Mouse (Mus musculus) large intestine, adult 2 months (tissue): ENCODE measurements around the gene Mtch2. TPM values are rescaled to one million over a fixed set of nuclear protein-coding genes. Genes with fewer than 3 reads are reported as not detected.
"Not testable (repeated sequence)": the region's sequence is repeated elsewhere in the genome, so short reads cannot be mapped to it uniquely, and the experiment has no call there.

Experiments
- DNase-seq: peaks from one replicate; pipeline ENCODE4 v3.0.0-alpha.2; 2012; ENCODE audit warnings: low read depth, low spot score
- WGBS: fragments of 180-500 bp; shearing (Covaris S2); methylation state at CpG from one replicate; pipeline ENCODE4 v1.1.7; 2018; 5-methylcytosine and 5-hydroxymethylcytosine counted together
- polyA plus RNA-seq: library from polyadenylated mRNA; depleted of rRNA; stranded (reverse); fragments of >200 nt; gene quantifications from 2 replicates; pipeline ENCODE4 v1.2.3, GENCODE M21; 2012; rRNA removed

Mtch2 gene
- polyA plus RNA-seq, 1 experiment = 210 TPM

GRCm38 (mm10) chr2:90894299-90894677, 47.3 kb downstream of the Mtch2 start:
- DNase-seq = not testable (repeated sequence)
- WGBS = 76% methylated on average over 3 of the region's 3 CpGs

GRCm38 (mm10) chr2:90903398-90903797, 56.4 kb downstream of the Mtch2 start:
- 58% methylated on average over 2 of the region's 2 CpGs for WGBS
- DNase-seq = no peak

- no peak for DNase-seq
- under 1% methylated on average over 43 of the region's 43 CpGs for WGBS
These were observed 57.3 kb downstream of the Mtch2 start, which contains the start of the genes Kbtbd4 and Ndufs3 for GRCm38 (mm10) chr2:90904076-90904855. Kbtbd4 (plus strand) TSS chr2:90904740. Ndufs3 (minus strand) TSS chr2:90904827.

GRCm38 (mm10) chr2:90904856-90905224, 57.9 kb downstream of the Mtch2 start:
- WGBS = under 1% methylated on average over 21 of the region's 21 CpGs
- no peak for DNase-seq

- 60% methylated on average over 2 of the region's 2 CpGs for WGBS
- no peak for DNase-seq
These were observed 59.8 kb downstream of the Mtch2 start for GRCm38 (mm10) chr2:90906721-90907120.

- no peak for DNase-seq
- 69% methylated on average over 1 of the region's 1 CpGs for WGBS
These were observed 63.9 kb downstream of the Mtch2 start for GRCm38 (mm10) chr2:90910861-90911260.

- 66% methylated on average over 1 of the region's 1 CpGs for WGBS
- DNase-seq = no peak
These were observed 64.7 kb downstream of the Mtch2 start for GRCm38 (mm10) chr2:90911668-90912067.

- 37% methylated on average over 2 of the region's 2 CpGs for whole genome bisulfite sequencing
These were observed 66.7 kb downstream of the Mtch2 start for GRCm38 (mm10) chr2:90913671-90914070.

GRCm38 (mm10) chr2:90915516-90915915, 68.6 kb downstream of the Mtch2 start:
- no peak for DNase-seq

More at GRCm38 (mm10) chr2:90913671-90914070, 66.7 kb downstream of the Mtch2 start:
- no peak for DNase-seq

More at GRCm38 (mm10) chr2:90915516-90915915, 68.6 kb downstream of the Mtch2 start:
- WGBS = 71% methylated on average over 1 of the region's 1 CpGs

Other genes with a start within 250 kb of the Mtch2 start
- gene Nup160, start 169.9 kb upstream of the Mtch2 start, polyA plus RNA-seq = 8.9 and 11.3 TPM in 2 replicates
- gene Fnbp4, start 101.8 kb upstream of the Mtch2 start, polyA plus RNA-seq = 20.7 and 29.9 TPM in 2 replicates
- gene Agbl2, start 64.4 kb upstream of the Mtch2 start, polyA plus RNA-seq = 0.15 and 0.22 TPM in 2 replicates
- 1.2 and 1.8 TPM in 2 replicates for gene C1qtnf4, start 38.7 kb downstream of the Mtch2 start, polyA plus RNA-seq
- gene Kbtbd4, start 57.6 kb downstream of the Mtch2 start, polyA plus RNA-seq = 9.6 and 11.8 TPM in 2 replicates
- 197 and 211 TPM in 2 replicates for gene Ndufs3, start 57.7 kb downstream of the Mtch2 start, polyA plus RNA-seq
- 31.7 and 45.2 TPM in 2 replicates for gene Celf1, start 93.2 kb downstream of the Mtch2 start, polyA plus RNA-seq
- gene Rapsn, start 188.5 kb downstream of the Mtch2 start, polyA plus RNA-seq = 0.49 and 0.50 TPM in 2 replicates
- gene Psmc3, start 206.9 kb downstream of the Mtch2 start, polyA plus RNA-seq = 112 and 116 TPM in 2 replicates
- gene Slc39a13, start 223.3 kb downstream of the Mtch2 start, polyA plus RNA-seq = 21.4 and 22.7 TPM in 2 replicates
- 26.7 and 32.6 TPM in 2 replicates for gene Spi1, start 235.2 kb downstream of the Mtch2 start, polyA plus RNA-seq